Mouse (Mus musculus): Measurements from ENCODE around the gene Cfap57.

- TF ChIP-seq USF1 (IDR thresholded peaks at IDR 0.05; ENCODE audit: low read depth) (no peak), CTCF (IDR thresholded peaks at IDR 0.05; ENCODE audit: control insufficient read depth, insufficient read depth, insufficient read length) (no peak)
These were observed 51.9 kb downstream of the Cfap57 start for GRCm38 (mm10) chr4:118568709-118569108.
